Mouse (Mus musculus): ENCODE data around the gene Zfp689. TPM values are rescaled to one million over a fixed set of nuclear protein-coding genes. Genes with fewer than 3 reads are reported as not detected.
"Not testable (repeated sequence)": the region's sequence is repeated elsewhere in the genome, so short reads cannot be mapped to it uniquely, and the experiment has no call there.

Zfp689 gene
- 3.7 TPM for polyA plus RNA-seq (2012; fragmentation: generic; extraction: Trizol)
- long read RNA-seq, experiment 1, partial matches to known transcripts: 0 of 4 reads
- long read RNA-seq, experiment 1, other reads (novel, unspliced or antisense): 1 of 4 reads
- long read RNA-seq, experiment 2, transcript Zfp689-201 (3 exons, 3,621 nt): major isoform, 19 of 23 reads
- long read RNA-seq, experiment 2, partial matches to known transcripts: 2 of 23 reads
- long read RNA-seq, experiment 2, other reads (novel, unspliced or antisense): 2 of 23 reads

DNA sequence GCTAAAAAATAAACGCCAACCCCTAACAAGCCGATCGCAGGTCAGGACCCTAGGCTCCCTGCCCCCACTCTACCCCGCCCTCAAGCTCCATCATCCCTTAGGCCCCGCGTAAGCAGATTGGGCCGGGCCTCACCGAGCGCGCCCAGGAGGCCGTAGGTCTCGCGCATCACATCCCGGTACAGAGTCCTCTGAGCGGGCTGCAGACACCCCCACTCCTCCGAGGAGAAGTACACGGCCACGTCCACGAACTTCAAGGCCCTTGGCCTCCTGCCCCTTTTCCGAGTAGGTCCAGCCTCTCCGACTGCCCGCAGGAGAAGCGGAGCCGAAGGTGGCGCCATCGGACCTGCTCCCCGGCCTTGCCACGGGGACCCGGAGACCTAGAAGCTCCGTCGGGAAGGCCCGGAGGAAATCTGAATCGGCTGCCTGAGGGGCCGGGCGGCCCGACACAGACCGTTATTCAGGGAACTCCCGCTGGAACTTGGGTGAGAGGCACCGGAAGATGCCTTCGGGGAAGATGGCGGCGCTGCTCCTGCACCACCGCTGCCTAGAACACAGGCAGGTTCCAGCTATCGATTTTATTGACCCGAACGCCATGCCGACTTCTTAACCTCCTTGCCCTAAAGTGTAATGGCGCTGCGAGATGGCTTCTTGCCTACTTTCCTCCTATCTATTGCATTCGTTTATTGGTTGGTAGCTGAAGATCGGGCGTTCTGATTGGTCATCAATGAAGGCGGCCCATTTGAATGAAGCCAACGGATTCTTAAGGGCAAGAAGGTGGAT, at the start of gene Zfp689:
TSS of gene Zfp689 (minus strand) at position 638 of the 780 bp plus-strand sequence.
- H3K36me3 ChIP-seq (ENCODE audit: control insufficient read depth, insufficient read depth): peaks cover 43% of the 10 kb centered on the region

GRCm38 (mm10) chr7:127498407-127498806, 49.4 kb upstream of the Zfp689 start:
- Histone ChIP-seq H3K36me3 (ENCODE audit: control insufficient read depth, insufficient read depth) (no peaks in the 10 kb centered on the region), H3K79me2 (ENCODE audit: control insufficient read depth, insufficient read depth) (no peaks in the 10 kb centered on the region), H3K27me3 (ENCODE audit: control insufficient read depth, insufficient read depth, insufficient read length) (no peaks in the 10 kb centered on the region), H3K4me3 (ENCODE audit: insufficient read depth, poor library complexity, severe bottlenecking) (no peak overlapping the region), H3K79me3 (ENCODE audit: low read depth) (no peaks in the 10 kb centered on the region), H3ac (ENCODE audit: control insufficient read depth, insufficient read length, low read depth) (no peak overlapping the region)
- TF ChIP-seq MAX (IDR thresholded peaks at IDR 0.05): no peak
- no peak for TF ChIP-seq CEBPB (IDR thresholded peaks at IDR 0.05; ENCODE audit: low read depth)
- TF ChIP-seq MYOG (IDR thresholded peaks at IDR 0.05; ENCODE audit: control insufficient read depth, extremely low read depth, insufficient read length): no peak

More for the DNA sequence above, at the start of gene Zfp689:
- Histone ChIP-seq H3ac (ENCODE audit: control insufficient read depth, insufficient read length, low read depth) (peak within 1 kb of the TSS; percentile 84), H3K79me2 (ENCODE audit: control insufficient read depth, insufficient read depth) (peaks cover 63% of the 10 kb centered on the region), H3K79me3 (ENCODE audit: low read depth) (peaks cover 49% of the 10 kb centered on the region), H3K27me3 (ENCODE audit: control insufficient read depth, insufficient read depth, insufficient read length) (no peaks in the 10 kb centered on the region), H3K4me3 (ENCODE audit: insufficient read depth, poor library complexity, severe bottlenecking) (peak within 1 kb of the TSS; percentile 89)
- TF ChIP-seq USF1 (IDR thresholded peaks at IDR 0.05; ENCODE audit: low read depth) (no peak), MAX (IDR thresholded peaks at IDR 0.05) (no peak), MYOG (IDR thresholded peaks at IDR 0.05; ENCODE audit: control insufficient read depth, extremely low read depth, insufficient read length) (no peak), CEBPB (IDR thresholded peaks at IDR 0.05; ENCODE audit: low read depth) (no peak), CTCF (IDR thresholded peaks at IDR 0.05; ENCODE audit: control insufficient read depth, insufficient read depth, insufficient read length) (no peak), MYOD1 (IDR thresholded peaks at IDR 0.05; ENCODE audit: control insufficient read depth, insufficient read length, low read depth) (no peak), FOSL1 (IDR thresholded peaks at IDR 0.05; ENCODE audit: insufficient read depth, low read length, poor library complexity, severe bottlenecking) (no peak)

- H3K36me3 ChIP-seq (ENCODE audit: control insufficient read depth, insufficient read depth): no peaks in the 10 kb centered on the region
- no peak overlapping the region for H3K4me3 ChIP-seq (ENCODE audit: insufficient read depth, poor library complexity, severe bottlenecking)
- TF ChIP-seq FOSL1 (IDR thresholded peaks at IDR 0.05; ENCODE audit: insufficient read depth, low read length, poor library complexity, severe bottlenecking) (no peak), MAX (IDR thresholded peaks at IDR 0.05) (no peak), CTCF (IDR thresholded peaks at IDR 0.05; ENCODE audit: control insufficient read depth, insufficient read depth, insufficient read length) (no peak), CEBPB (IDR thresholded peaks at IDR 0.05; ENCODE audit: low read depth) (no peak), MYOD1 (IDR thresholded peaks at IDR 0.05; ENCODE audit: control insufficient read depth, insufficient read length, low read depth) (no peak), MYOG (IDR thresholded peaks at IDR 0.05; ENCODE audit: control insufficient read depth, extremely low read depth, insufficient read length) (no peak), USF1 (IDR thresholded peaks at IDR 0.05; ENCODE audit: low read depth) (no peak)
- no peaks in the 10 kb centered on the region for H3K79me3 ChIP-seq (ENCODE audit: low read depth)
- no peak overlapping the region for H3ac ChIP-seq (ENCODE audit: control insufficient read depth, insufficient read length, low read depth)
- no peaks in the 10 kb centered on the region for H3K27me3 ChIP-seq (ENCODE audit: control insufficient read depth, insufficient read depth, insufficient read length)
- no peaks in the 10 kb centered on the region for H3K79me2 ChIP-seq (ENCODE audit: control insufficient read depth, insufficient read depth)
These were observed 48.4 kb upstream of the Zfp689 start for GRCm38 (mm10) chr7:127497382-127497781.

DNA sequence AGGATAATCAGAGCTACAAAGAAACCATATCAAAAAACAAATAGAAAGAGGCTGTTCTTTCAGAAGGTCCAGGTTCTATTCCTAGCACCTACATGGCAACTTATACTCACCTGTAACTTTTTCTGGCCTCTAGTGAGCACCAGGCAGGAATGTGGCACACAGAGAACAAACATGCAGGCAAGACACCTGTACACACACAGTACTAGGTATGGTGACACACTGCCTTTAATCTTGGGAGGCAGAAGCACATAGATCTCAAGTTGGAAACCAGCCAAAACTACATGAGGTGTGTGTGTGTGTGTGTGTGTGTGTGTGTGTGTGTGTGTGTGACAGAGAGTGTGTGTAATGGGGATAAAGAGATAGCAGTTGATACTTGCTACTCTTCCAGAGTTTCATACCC, 45.7 kb upstream of the Zfp689 start:
- Histone ChIP-seq H3K4me3 (ENCODE audit: insufficient read depth, poor library complexity, severe bottlenecking) (no peak overlapping the region), H3K79me2 (ENCODE audit: control insufficient read depth, insufficient read depth) (no peaks in the 10 kb centered on the region), H3K36me3 (ENCODE audit: control insufficient read depth, insufficient read depth) (peaks cover 17% of the 10 kb centered on the region)

DNA sequence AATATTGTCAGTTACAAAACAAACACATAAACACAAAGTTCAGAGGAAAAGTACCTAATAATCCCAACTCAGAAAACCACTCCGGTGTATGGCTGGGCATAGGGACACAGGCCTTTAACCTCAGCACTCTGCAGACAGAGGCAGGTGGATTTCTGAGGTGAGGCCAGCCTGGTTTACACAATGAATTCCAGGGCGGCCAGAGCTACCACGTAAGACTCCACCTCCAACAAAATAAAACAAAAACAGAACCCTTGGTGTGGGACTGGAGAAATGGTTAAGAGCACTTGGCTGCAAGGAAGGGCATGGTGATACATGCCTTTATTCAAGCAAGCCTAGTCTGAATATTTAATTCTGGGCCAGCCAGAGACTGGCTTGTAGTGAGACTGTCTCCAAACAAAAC, 42.9 kb upstream of the Zfp689 start:
- H3ac ChIP-seq (ENCODE audit: control insufficient read depth, insufficient read length, low read depth): no peak overlapping the region
- no peaks in the 10 kb centered on the region for H3K27me3 ChIP-seq (ENCODE audit: control insufficient read depth, insufficient read depth, insufficient read length)
- no peak overlapping the region for H3K4me3 ChIP-seq (ENCODE audit: insufficient read depth, poor library complexity, severe bottlenecking)
- peaks cover 31% of the 10 kb centered on the region for H3K36me3 ChIP-seq (ENCODE audit: control insufficient read depth, insufficient read depth)
- H3K79me3 ChIP-seq (ENCODE audit: low read depth): no peaks in the 10 kb centered on the region
- H3K79me2 ChIP-seq (ENCODE audit: control insufficient read depth, insufficient read depth): no peaks in the 10 kb centered on the region
- no peak for TF ChIP-seq MAX (IDR thresholded peaks at IDR 0.05)

More for the DNA sequence above, 45.7 kb upstream of the Zfp689 start:
- no peak for TF ChIP-seq CTCF (IDR thresholded peaks at IDR 0.05; ENCODE audit: control insufficient read depth, insufficient read depth, insufficient read length)
- no peak for TF ChIP-seq CEBPB (IDR thresholded peaks at IDR 0.05; ENCODE audit: low read depth)
- no peak for TF ChIP-seq MAX (IDR thresholded peaks at IDR 0.05)
- no peak for TF ChIP-seq MYOG (IDR thresholded peaks at IDR 0.05; ENCODE audit: control insufficient read depth, extremely low read depth, insufficient read length)
- TF ChIP-seq FOSL1 (IDR thresholded peaks at IDR 0.05; ENCODE audit: insufficient read depth, low read length, poor library complexity, severe bottlenecking): no peak
- no peak for TF ChIP-seq MYOD1 (IDR thresholded peaks at IDR 0.05; ENCODE audit: control insufficient read depth, insufficient read length, low read depth)
- no peak for TF ChIP-seq USF1 (IDR thresholded peaks at IDR 0.05; ENCODE audit: low read depth)
- Histone ChIP-seq H3ac (ENCODE audit: control insufficient read depth, insufficient read length, low read depth) (no peak overlapping the region), H3K27me3 (ENCODE audit: control insufficient read depth, insufficient read depth, insufficient read length) (no peaks in the 10 kb centered on the region), H3K79me3 (ENCODE audit: low read depth) (no peaks in the 10 kb centered on the region)

DNA sequence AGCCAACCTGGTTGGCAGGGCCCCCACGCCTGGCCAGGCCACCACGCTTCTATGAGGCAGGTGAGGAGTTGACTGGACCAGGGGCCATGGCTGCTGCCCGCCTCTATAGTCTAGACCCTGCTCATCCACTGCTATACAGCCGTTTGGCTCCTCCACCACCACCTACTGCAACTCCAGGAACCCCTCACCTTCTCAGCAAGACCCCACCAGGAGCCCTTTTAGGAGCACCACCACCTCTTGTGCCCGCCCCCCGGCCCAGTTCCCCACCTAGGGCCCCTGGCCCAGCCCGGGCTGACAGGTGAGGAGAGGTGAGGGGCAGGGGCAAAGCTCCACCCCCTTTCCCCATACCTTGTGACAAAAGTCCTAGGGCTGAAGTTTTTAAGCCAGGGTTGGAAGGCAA, 41.0 kb upstream of the Zfp689 start:
- Histone ChIP-seq H3ac (ENCODE audit: control insufficient read depth, insufficient read length, low read depth) (no peak overlapping the region), H3K4me3 (ENCODE audit: insufficient read depth, poor library complexity, severe bottlenecking) (no peak overlapping the region), H3K79me3 (ENCODE audit: low read depth) (no peaks in the 10 kb centered on the region), H3K36me3 (ENCODE audit: control insufficient read depth, insufficient read depth) (peaks cover 40% of the 10 kb centered on the region), H3K27me3 (ENCODE audit: control insufficient read depth, insufficient read depth, insufficient read length) (no peaks in the 10 kb centered on the region), H3K79me2 (ENCODE audit: control insufficient read depth, insufficient read depth) (no peaks in the 10 kb centered on the region)
- TF ChIP-seq CEBPB (IDR thresholded peaks at IDR 0.05; ENCODE audit: low read depth): no peak
- TF ChIP-seq USF1 (IDR thresholded peaks at IDR 0.05; ENCODE audit: low read depth): no peak
- no peak for TF ChIP-seq MYOD1 (IDR thresholded peaks at IDR 0.05; ENCODE audit: control insufficient read depth, insufficient read length, low read depth)
- TF ChIP-seq MAX (IDR thresholded peaks at IDR 0.05): no peak
- no peak for TF ChIP-seq MYOG (IDR thresholded peaks at IDR 0.05; ENCODE audit: control insufficient read depth, extremely low read depth, insufficient read length)

DNA sequence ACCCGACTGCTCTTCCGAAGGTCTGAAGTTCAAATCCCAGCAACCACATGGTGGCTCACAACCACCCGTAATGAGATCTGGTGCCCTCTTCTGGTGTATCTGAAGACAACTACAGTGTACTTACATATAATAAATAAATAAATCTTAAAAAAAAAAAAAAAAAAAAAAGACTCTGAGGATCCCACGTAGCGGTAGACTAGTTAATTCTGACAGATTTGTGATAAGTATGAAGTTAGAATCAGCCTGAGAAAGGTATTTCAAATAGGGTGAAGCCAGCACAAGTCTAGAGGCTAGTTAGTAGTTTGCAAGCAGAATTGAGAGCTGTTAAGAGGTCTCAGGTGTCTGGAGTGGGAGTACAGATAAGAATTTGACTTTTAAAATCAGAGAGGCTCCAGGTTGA, 39.4 kb upstream of the Zfp689 start:
- H3K79me3 ChIP-seq (ENCODE audit: low read depth); H3ac ChIP-seq (ENCODE audit: control insufficient read depth, insufficient read length, low read depth); H3K4me3 ChIP-seq (ENCODE audit: insufficient read depth, poor library complexity, severe bottlenecking); H3K27me3 ChIP-seq (ENCODE audit: control insufficient read depth, insufficient read depth, insufficient read length); H3K79me2 ChIP-seq (ENCODE audit: control insufficient read depth, insufficient read depth): not testable (repeated sequence)
- H3K36me3 ChIP-seq (ENCODE audit: control insufficient read depth, insufficient read depth): peaks cover 49% of the 10 kb centered on the region

Measured in C2C12 (cell line).